In genomic region chr6:72110577-72110976, GRCm38 (mm10) we compare ENCODE assay signal across 27 mouse cellular contexts. TPM values are rescaled to one million over a fixed set of nuclear protein-coding genes. Genes with fewer than 3 reads are reported as not detected.
DNase-seq lines count a peak whose midpoint lies in the region; ATAC-seq and TF ChIP-seq lines count a peak whose summit lies in the region.
"Had no signal": no experiment of that assay in that cellular context is flagged by ENCODE, and none has a peak within 500 bp of the region (broad histone marks: within the 10 kb centered on the region; RNA-seq: fewer than 3 reads in every experiment).

No protein-coding gene starts in this region.

- H3K9me3 ChIP-seq in liver, embryonic 15.5 days (replicated peaks) = no peaks in the 10 kb centered on the region
- H3K9me3 ChIP-seq in neural tube, embryonic 15.5 days (replicated peaks) = no peaks in the 10 kb centered on the region
- no peaks in the 10 kb centered on the region for H3K9me3 ChIP-seq in midbrain, embryonic 10.5 days (replicated peaks)
- H3K9me3 ChIP-seq: embryonic facial prominence, embryonic 12.5 days; forebrain, embryonic 13.5 days; hindbrain, embryonic 13.5 days had no signal

- peaks cover 60% of the 10 kb centered on the region for H3K36me3 ChIP-seq in liver, embryonic 15.5 days (replicated peaks)
- peaks cover under 1% of the 10 kb centered on the region for H3K36me3 ChIP-seq in myocyte (ENCODE audit: control insufficient read depth, insufficient read depth)
- no peaks in the 10 kb centered on the region for H3K36me3 ChIP-seq in neural tube, embryonic 15.5 days
- peaks cover 4% of the 10 kb centered on the region; the same call in 1 of the 2 replicates for H3K36me3 ChIP-seq in midbrain, embryonic 10.5 days
- H3K36me3 ChIP-seq: embryonic facial prominence, embryonic 12.5 days; hindbrain, embryonic 13.5 days had no signal

- peaks cover 95% of the 10 kb centered on the region for H3K4me1 ChIP-seq in liver, embryonic 15.5 days (replicated peaks)
- H3K4me1 ChIP-seq in neural tube, embryonic 15.5 days = peaks cover 29% of the 10 kb centered on the region
- peaks cover 8% of the 10 kb centered on the region for H3K4me1 ChIP-seq in midbrain, embryonic 10.5 days

- no peak for DNase-seq in layer of hippocampus, adult 2 months (ENCODE audit: low spot score in 2 of 2)
- DNase-seq in layer of hippocampus, postnatal 10 days (ENCODE audit: low spot score in 2 of 2) = no peak
- DNase-seq in neural tube, embryonic 10.5 days (ENCODE audit: extremely low spot score, low spot score) = no peak
- no peak for DNase-seq in midbrain, embryonic 10.5 days (ENCODE audit: low spot score)
- DNase-seq: adrenal gland, postnatal 25 days; B cell, adult 2 months; cerebellum, postnatal 10 days; heart, adult 11 months; heart, postnatal 10 days; kidney, adult 18-20 months; layer of hippocampus, postnatal 36 days; lung, adult 18-20 months; lung, postnatal 10 days; right cerebral cortex, postnatal 14 days; spleen, adult 18-20 months had no signal

- 16% methylated on average over 3 of the region's 3 CpGs for WGBS in liver, embryonic 15.5 days (ENCODE audit: insufficient replicate concordance)
- 83% methylated on average over 3 of the region's 3 CpGs for WGBS in neural tube, embryonic 15.5 days
- WGBS in midbrain, embryonic 10.5 days = 92% methylated on average over 3 of the region's 3 CpGs

- H3K79me2 ChIP-seq in myocyte (ENCODE audit: control insufficient read depth, insufficient read depth) = peaks cover 69% of the 10 kb centered on the region

- no peaks in the 10 kb centered on the region for H3K27me3 ChIP-seq in liver, embryonic 15.5 days
- H3K27me3 ChIP-seq in myocyte (ENCODE audit: control insufficient read depth, insufficient read depth, insufficient read length) = no peaks in the 10 kb centered on the region
- H3K27me3 ChIP-seq in neural tube, embryonic 15.5 days (replicated peaks) = no peaks in the 10 kb centered on the region
- H3K27me3 ChIP-seq in midbrain, embryonic 10.5 days (ENCODE audit: low read depth, poor library complexity, severe bottlenecking) = no peaks in the 10 kb centered on the region
- H3K27me3 ChIP-seq: CH12.LX; embryonic facial prominence, embryonic 12.5 days; forebrain, embryonic 13.5 days; hindbrain, embryonic 13.5 days had no signal

- peak overlapping the region; percentile 77 for H3K27ac ChIP-seq in layer of hippocampus, adult 2 months
- H3K27ac ChIP-seq in liver, embryonic 15.5 days (replicated peaks) = peak overlapping the region; percentile 99
- H3K27ac ChIP-seq in neural tube, embryonic 15.5 days (replicated peaks) = no peak overlapping the region
- no peak overlapping the region for H3K27ac ChIP-seq in midbrain, embryonic 10.5 days (replicated peaks)
- H3K27ac ChIP-seq: embryonic facial prominence, embryonic 12.5 days; forebrain, embryonic 13.5 days; hindbrain, embryonic 13.5 days; kidney, postnatal 0 days had no signal

- no peak for TF ChIP-seq POLR2A in myocyte (IDR thresholded peaks at IDR 0.05; ENCODE audit: insufficient read length, low read depth)

- H3ac ChIP-seq in myocyte (ENCODE audit: control insufficient read depth, insufficient read length) = no peak overlapping the region

- no peak for TF ChIP-seq CTCF in layer of hippocampus, adult 2 months (conservative IDR thresholded peaks at IDR 0.05)

- no peak overlapping the region for H3K4me3 ChIP-seq in layer of hippocampus, adult 2 months
- H3K4me3 ChIP-seq in liver, embryonic 15.5 days (replicated peaks) = peak overlapping the region; percentile 40
- H3K4me3 ChIP-seq in myocyte = no peak overlapping the region
- H3K4me3 ChIP-seq in neural tube, embryonic 15.5 days (replicated peaks) = no peak overlapping the region
- H3K4me3 ChIP-seq in midbrain, embryonic 10.5 days = no peak overlapping the region
- H3K4me3 ChIP-seq: embryonic facial prominence, embryonic 12.5 days; forebrain, embryonic 13.5 days; hindbrain, embryonic 13.5 days had no signal

- ATAC-seq in granulocyte monocyte progenitor cell, adult 5-6 weeks (replicated peaks; ENCODE audit: poor library complexity, severe bottlenecking) = 0 out of 2 replicates have a peak, but pooled peaks have one; percentile 13
- ATAC-seq in liver, embryonic 15.5 days (ENCODE audit: insufficient read depth) = peak; percentile 25
- no peak for ATAC-seq in neural tube, embryonic 15.5 days (ENCODE audit: low FRiP score)
- ATAC-seq: forebrain, embryonic 13.5 days; inflammation-experienced regulatory T-cells, adult 6 months; midbrain, embryonic 16.5 days had no signal

- peak overlapping the region; percentile 75 for H3K4me2 ChIP-seq in liver, embryonic 15.5 days
- peak overlapping the region; percentile 78 for H3K4me2 ChIP-seq in myocyte (ENCODE audit: low read depth)
- no peak overlapping the region for H3K4me2 ChIP-seq in neural tube, embryonic 15.5 days
- H3K4me2 ChIP-seq: embryonic facial prominence, embryonic 12.5 days; forebrain, embryonic 13.5 days; heart, embryonic 11.5 days; hindbrain, embryonic 13.5 days had no signal

- H3K9ac ChIP-seq in liver, embryonic 15.5 days = peak overlapping the region; percentile 54; the same call in 1 of the 2 replicates
- no peak overlapping the region for H3K9ac ChIP-seq in neural tube, embryonic 15.5 days (replicated peaks)
- H3K9ac ChIP-seq: embryonic facial prominence, embryonic 12.5 days; forebrain, embryonic 13.5 days; hindbrain, embryonic 13.5 days had no signal

TF ChIP-seq in myocyte, 11 proteins besides CTCF, POLR2A, EP300 and RAD21:
- TF ChIP-seq REST (IDR thresholded peaks at IDR 0.05; ENCODE audit: insufficient read depth, insufficient read length) = no peak

RNA-seq across cellular contexts. Expression of gene St3gal5, which starts 13.2 kb away (rescaled TPM):
- total RNA-seq in layer of hippocampus, adult 2 months (2021) = 10 to 100 TPM; 99.3 TPM
- total RNA-seq in layer of hippocampus, postnatal 10 days (2021) = 10 to 100 TPM; 93.2 to 93.9 TPM
- 2.6 TPM in 1 of 2 replicates, not detected in the other for total RNA-seq in granulocyte monocyte progenitor cell, adult 5-6 weeks (2014; fragmentation: Nextera tagmentation)
- 10.9 and 11.0 TPM in 2 replicates for total RNA-seq in granulocyte monocyte progenitor cell, adult 5-6 weeks (2017)
- polyA plus RNA-seq in liver, embryonic 15.5 days (2015; fragmentation: Nextera tagmentation; extraction: Ambion mirVana) = 185 and 213 TPM in 2 replicates
- polyA plus RNA-seq in myocyte (2012; fragmentation: generic; extraction: Trizol) = 94.5 TPM
- 69.1 and 76.0 TPM in 2 replicates for polyA plus RNA-seq in neural tube, embryonic 15.5 days (2015; fragmentation: Nextera tagmentation; extraction: Ambion mirVana)
- polyA plus RNA-seq in midbrain, embryonic 10.5 days (2016; fragmentation: Nextera tagmentation; extraction: Ambion mirVana) = 39.1 and 40.0 TPM in 2 replicates

Comparison
In these comparisons a context has a peak if more than half of its experiments do, and no peak if none do; other contexts are left out.
1. H3K27ac ChIP-seq: peak in layer of hippocampus, adult 2 months (single experiment) and liver, embryonic 15.5 days (single experiment); none in neural tube, embryonic 15.5 days (single experiment) and midbrain, embryonic 10.5 days (single experiment).